Mouse (Mus musculus) thymus, postnatal 0 days (tissue): ENCODE results near the gene Stk10. TPM values are rescaled to one million over a fixed set of nuclear protein-coding genes. Genes with fewer than 3 reads are reported as not detected.
A peak's percentile ranks its signal among the peaks of the same experiment; 100 is the strongest.
"Not testable (repeated sequence)": the region's sequence is repeated elsewhere in the genome, so short reads cannot be mapped to it uniquely, and the experiment has no call there.

Experiments used
- DNase-seq: peaks from one replicate; pipeline ENCODE4 v3.0.0-alpha.2; 2015; ENCODE audit warnings: low spot score
- polyA plus RNA-seq: library from polyadenylated mRNA; unstranded; fragments of >200 nt; fragmentation: Nextera tagmentation; extraction: Ambion mirVana; gene quantifications from 2 replicates; pipeline ENCODE4 v1.2.1, GENCODE M21; 2015

Stk10 gene
- polyA plus RNA-seq, 1 experiment from 2014 or later: 12.9 TPM

- no peak for DNase-seq
Observed at GRCm38 (mm10) chr11:32594122-32594521, 61.0 kb downstream of the Stk10 start.

DNA sequence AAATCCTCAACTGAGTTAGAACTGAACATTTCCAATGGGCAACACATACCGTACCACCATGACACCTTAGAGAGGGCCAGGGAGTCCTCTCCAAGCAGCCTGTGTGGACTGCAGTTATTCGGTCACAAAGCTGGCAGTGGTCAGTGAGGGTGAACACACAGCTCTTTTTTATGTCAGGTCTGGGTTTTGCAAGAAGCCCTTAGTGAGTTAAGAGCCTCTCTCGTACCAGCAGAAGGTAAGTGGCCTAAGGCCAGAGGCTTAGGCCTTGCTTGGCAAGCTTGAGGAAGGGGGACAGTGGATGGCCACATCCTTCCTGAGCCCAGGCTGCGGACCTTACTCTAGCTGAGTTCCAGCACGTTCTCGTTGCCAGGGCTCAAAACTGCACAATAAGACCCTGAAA lies 67.3 kb downstream of the Stk10 start:
- no peak for DNase-seq

- no peak for DNase-seq
Observed at GRCm38 (mm10) chr11:32601528-32602323, 68.6 kb downstream of the Stk10 start.

DNA sequence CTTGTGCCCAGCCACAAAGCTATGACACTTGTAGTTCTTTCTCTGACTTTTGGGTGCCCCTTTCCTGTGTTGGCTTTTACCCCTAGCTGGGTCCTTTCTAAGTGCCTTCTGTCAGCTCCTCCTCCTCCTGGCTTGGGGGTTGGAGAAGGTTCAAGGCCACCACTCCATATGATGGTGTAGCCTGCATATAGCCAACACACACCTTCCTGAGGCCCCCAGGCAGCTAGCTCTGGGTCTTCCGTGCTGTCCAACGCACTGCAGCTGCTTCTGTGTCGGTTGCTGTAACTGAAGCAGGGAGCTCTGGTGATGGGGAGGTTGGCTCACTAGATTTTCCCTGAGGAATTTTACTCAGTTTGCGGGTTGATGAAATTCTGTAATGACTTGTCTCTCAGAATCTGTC lies 71.6 kb downstream of the Stk10 start:
- DNase-seq: no peak

DNA sequence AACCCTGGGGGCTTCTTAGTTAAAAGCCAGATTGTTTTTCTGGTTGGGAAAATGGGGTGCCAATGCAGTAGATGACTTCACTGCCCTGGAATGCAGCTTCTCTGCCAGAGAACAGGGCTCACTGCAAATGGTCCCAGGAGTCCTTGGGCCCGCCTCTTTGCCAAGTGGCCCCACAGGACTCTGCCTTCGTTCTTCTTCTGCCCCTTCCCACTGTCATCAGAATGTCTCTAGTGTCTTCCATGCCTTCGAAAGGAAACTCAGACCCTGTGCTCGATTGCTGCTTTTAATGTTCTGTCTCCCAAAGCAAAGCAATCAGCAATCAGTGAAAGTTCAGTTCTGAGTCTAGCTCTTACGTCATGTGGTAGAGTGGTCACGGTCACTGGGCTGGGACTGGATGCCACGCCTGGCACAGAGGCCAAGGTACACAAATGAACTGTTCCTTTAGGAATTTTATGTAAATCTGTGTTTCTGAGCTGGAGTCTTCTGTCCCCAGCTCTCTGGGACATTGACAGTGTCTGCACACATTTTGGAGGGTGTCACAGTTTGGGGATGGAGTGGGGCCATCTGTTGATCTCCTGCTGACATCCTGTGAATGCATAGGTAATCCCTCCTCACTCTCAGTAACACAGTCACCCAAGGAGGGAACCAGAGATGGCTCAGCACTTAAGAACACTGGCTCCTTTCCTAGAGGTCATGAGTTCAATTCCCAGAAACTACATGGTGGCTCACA lies 72.2 kb downstream of the Stk10 start:
- no peak for DNase-seq

DNA sequence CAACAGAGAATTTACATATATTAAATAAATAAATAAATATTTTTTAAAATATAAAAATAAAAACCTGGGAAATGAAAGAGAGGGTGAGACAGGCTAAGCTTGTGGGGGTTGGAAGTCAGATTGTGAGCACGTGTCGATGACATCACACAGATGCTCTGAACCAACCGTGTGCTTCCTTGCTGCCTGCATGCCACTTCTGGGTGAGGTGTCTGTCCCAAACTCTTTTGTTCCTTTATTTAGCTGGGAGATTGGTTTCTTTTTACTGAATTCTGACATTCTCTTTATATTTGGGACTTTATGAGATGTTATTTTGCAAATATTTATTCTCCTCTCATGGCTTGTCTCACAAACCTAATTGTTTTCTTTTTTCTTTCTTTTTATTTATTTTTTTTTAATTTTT lies 72.8 kb downstream of the Stk10 start:
- DNase-seq: no peak

DNA sequence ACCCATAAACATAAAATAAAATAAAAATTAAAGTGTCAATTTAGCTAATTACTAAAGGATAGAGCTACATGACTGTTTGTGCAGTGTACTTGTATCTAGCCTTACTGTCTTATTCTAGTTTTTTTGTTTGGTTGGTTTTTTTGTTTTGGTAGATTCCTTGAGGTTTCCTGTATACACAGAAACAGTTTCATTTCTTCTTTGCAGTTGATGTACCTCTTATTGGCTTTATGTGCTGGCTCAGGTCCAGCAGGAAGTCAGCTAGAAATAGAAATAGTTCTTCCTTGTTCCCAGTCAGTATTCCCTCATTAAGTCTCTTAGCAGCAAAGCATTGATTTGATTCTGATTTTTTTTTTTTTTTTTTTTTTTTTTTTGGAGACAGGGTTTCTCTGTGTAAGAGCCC lies 74.2 kb downstream of the Stk10 start:
- no peak for DNase-seq

GRCm38 (mm10) chr11:32610616-32611015 lies 77.5 kb downstream of the Stk10 start:
- no peak for DNase-seq

DNA sequence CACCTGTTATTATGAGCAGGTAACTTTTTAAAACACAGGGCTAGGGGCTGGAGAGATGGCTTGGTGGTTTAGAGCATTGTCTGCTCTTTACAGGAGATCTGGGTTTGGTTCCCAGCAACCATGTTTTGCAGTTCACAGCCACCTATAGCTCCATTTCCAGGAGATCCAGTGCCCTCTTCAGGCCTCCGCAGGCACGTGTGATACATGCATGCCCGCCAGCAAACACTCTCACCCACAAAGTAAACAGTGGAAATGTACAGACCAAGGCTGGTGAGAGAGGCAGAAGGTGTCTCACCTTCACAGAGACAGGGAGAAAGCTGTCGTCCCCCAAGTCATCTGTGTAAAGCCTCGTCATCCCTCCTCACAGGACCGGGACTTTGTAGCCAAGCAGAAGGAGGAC lies 79.2 kb downstream of the Stk10 start:
- no peak for DNase-seq

DNA sequence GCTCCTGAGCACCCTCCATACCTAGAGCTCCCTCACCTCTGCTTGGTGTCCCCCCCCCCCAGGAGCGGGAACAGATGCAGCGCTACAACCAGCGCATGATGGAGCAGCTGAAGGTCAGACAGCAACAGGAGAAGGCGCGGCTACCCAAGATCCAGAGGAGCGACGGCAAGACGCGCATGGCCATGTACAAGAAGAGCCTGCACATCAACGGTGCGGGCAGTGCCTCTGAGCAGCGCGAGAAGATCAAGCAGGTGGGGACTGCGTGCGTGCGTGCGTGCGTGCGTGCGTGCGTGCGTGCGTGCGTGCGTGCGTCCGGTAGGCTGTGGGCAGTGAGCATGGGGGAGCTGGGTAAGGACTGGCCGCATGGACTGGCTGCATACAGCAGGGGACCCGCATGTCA lies 81.4 kb downstream of the Stk10 start:
- DNase-seq: no peak

DNA sequence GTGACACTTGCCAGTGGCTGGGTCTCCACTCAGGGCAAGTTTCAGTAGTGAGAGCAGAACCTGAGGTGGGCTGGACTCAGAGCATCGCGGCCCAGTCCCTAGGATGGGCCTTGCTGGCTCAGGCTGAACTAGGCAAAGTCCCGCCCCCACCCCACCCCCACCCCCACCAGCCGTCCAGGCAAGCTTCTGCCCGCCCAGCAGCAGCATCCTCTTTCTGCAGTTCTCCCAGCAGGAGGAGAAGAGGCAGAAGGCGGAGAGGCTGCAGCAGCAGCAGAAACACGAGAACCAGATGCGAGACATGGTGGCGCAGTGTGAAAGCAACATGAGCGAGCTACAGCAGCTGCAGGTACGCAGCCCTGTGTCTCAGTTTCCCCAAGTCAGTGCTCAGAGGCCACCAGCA lies 82.5 kb downstream of the Stk10 start:
- no peak for DNase-seq

DNA sequence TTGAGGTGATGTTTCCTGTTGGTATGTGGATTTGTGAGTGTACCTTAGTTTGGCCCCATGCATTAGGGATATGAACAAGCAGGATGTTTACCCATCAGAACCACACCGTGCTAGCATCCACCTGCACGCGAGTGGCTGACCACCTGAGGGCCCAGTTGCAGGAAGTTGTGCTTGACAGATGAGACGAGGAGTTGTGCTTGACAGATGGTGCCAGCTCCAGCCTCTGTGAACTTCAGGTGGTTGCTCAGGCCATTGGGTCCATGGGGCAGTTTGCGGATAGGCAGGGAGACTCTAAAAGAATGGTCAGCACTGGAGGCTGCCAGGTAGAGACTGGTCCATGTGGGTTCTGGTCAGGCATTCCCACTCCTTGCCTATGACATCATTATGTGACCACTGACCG lies 83.0 kb downstream of the Stk10 start:
- no peak for DNase-seq

DNA sequence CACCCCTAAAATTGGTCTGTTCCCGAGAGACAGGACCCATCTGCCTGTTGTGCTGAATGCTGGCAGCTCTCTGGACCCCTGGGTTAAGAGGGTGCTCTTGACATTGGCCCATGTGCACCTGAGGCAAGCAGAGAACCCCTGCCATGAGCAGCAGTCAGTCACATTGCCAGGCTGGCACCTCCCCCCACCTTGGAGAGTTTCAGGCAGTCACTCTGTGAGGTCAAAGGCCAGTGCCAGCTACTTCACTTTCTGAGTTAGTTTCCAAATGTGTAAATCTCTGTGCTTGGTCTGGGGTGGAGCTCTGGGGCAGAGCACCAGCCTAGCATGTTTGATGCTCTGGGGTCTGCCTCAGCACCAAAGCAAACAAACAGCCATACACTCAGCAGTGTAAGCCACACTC lies 84.9 kb downstream of the Stk10 start:
- no peak for DNase-seq

GRCm38 (mm10) chr11:32618641-32619040 lies 85.5 kb downstream of the Stk10 start:
- DNase-seq: not testable (repeated sequence)

GRCm38 (mm10) chr11:32619257-32619816 lies 86.2 kb downstream of the Stk10 start:
- peak; percentile 18 for DNase-seq

DNA sequence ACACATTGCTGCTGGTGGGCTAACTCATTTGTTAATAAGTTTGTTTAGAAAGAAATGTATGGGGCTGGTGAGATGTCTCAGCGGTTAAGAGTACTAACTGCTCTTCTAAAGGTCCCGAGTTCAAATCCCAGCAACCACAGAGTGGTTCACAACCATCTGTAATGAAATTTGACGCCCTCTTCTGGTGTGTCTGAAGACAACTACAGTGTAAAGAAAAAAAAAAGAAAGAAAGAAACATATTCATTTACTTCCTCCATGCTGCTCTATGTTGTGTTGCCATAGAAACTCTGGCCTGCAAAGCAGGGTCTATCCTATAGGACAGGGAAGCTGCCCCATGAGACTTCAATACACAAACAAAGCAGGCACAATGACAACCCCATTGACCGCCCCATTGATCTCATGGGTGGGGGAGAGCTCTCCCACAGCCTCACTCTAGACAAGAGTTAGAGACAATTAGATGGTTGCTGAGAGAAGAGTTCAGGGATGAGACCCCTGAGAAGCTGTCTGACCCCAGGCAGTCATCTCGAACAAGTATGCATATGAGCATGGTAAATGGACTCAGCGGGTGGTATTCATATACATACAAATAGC lies 86.9 kb downstream of the Stk10 start:
- DNase-seq: no peak

DNA sequence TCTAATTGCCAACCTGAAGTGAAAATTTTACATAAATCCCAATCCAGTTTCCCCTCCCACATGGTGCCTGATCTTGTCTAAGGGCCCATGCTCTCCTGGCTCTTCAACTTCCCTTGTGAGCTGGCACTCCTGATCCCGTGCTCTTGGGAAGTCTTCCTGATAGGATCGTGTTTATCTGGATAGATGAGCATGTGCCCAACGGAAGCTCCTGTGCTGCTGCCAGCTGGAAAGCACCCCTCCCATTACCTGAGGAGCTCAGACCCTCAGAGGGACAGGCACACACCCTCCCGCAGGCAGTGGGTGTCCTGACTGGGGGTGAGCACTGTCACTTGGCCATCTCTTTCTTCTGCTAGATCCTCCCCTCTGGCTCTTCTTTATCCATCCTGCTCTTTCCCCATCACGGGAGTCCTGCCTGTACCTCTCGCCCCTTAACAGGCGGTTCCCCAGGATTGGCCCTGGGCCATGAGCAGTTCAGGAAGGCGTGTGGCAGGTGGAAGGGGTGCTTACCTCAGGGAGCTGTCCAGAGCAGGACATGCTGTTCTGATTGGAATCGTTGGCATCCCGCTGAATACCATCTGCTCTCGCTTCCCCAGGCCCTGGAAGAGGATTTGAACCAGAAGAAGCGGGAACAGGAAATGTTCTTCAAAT lies 88.8 kb downstream of the Stk10 start:
- no peak for DNase-seq

DNA sequence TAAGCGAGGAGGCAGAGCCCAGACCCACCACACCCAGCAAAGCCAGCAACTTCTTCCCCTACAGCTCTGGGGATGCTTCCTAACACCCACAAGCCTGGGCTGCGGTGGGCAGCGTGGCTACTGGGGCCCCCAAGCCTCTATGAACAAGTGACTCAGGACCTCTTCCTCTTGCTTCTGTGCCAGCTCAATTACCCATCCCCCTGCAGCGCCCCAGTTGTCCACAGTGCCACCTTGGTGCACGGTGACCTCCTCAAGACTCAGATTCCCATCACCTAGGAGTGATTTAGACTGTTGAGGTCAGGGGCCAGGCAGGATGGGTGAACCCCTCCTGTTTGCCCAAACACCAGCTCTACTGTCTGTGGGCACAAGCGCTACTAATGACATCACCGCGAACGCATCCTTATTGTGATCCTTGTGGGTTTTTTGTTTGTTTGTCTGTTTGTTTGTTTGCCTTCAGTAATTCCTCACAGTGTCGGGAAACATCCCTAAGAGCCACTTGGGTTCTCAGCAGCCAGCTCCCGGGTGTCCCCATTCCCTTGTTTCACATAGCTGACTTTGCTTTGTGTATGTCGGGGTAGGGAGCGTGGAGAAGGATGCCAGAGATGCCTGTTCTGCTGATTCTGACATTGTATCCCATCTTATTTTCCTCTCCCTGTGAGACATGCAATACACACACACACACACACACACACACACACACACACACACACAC lies 89.5 kb downstream of the Stk10 start:
- no peak for DNase-seq

- DNase-seq: no peak
Observed at GRCm38 (mm10) chr11:32623236-32623635, 90.1 kb downstream of the Stk10 start.

DNA sequence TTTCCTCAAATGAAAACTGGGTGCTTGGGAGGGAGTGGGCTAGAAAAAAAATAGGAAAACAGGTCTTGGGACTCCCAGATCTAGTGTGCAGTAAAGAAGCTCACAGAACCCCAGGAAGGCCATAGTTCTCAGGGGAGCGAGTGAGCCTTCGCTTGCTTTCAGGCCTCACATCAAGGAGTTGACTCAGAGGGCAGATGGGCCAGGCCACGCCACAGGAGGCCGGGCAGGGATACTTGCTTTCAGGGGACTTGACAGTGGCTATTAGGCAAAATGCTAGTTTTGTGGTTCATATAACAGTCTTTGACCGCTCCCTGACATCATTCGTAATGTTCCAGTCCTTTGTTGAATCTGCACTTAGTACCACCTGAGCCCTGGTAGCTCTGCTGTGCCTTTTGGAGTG lies 90.8 kb downstream of the Stk10 start:
- DNase-seq: no peak

GRCm38 (mm10) chr11:32625677-32626076 lies 92.6 kb downstream of the Stk10 start:
- peak; percentile 60 for DNase-seq
